Mouse (Mus musculus): ENCODE data around the gene 1700069L16Rik.

1700069L16Rik gene

GRCm38 (mm10) chr5:113683246-113683645 lies 41.3 kb downstream of the 1700069L16Rik start:
- DNase-seq, result no peak

DNA sequence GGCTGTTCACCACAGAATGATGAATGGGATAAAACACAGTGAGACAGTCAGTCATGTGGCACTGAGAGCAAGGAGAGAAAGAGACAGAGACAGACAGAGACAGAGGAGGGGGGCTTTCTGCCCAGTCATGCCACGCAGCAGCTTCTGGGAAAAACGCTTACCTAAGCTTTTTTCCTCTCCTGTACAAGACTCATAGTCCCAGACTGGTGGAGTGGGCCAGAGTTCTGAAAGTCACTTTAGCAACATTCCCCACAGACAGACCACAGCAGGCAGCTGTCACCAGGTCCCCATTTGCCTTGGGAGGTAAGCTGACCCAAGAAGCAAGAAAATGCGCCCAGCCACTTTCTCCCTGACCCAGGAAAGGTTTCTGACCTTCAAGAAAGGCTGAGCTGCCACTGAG lies 42.1 kb downstream of the 1700069L16Rik start:
- DNase-seq, result no peak

- no peak for DNase-seq
These were observed 43.4 kb downstream of the 1700069L16Rik start for GRCm38 (mm10) chr5:113681219-113681618.

GRCm38 (mm10) chr5:113679509-113679908 lies 45.1 kb downstream of the 1700069L16Rik start:
- no peak for DNase-seq

GRCm38 (mm10) chr5:113678743-113679452 lies 45.7 kb downstream of the 1700069L16Rik start:
- no peak for DNase-seq

GRCm38 (mm10) chr5:113677541-113677940 lies 47.0 kb downstream of the 1700069L16Rik start:
- no peak for DNase-seq

DNA sequence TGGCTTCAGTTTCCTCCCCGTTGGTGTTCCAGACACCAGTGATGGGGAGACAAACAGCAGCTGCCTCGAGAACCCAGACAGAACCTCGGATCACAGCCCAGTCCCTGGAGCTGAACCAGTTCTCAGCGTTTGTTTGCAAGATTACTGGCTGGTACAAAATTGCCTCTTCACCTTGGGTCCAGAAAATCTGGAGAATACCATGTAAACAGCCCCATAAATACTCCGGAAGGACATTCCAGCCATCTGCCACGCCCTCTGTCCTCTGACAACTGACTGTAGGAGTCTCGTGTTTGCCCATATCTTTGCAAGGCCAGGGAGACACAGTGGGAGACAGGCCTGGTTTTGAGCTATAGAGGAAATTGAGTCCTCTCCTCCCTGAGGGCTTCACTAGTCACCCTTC lies 49.7 kb downstream of the 1700069L16Rik start:
- no peak for DNase-seq

DNA sequence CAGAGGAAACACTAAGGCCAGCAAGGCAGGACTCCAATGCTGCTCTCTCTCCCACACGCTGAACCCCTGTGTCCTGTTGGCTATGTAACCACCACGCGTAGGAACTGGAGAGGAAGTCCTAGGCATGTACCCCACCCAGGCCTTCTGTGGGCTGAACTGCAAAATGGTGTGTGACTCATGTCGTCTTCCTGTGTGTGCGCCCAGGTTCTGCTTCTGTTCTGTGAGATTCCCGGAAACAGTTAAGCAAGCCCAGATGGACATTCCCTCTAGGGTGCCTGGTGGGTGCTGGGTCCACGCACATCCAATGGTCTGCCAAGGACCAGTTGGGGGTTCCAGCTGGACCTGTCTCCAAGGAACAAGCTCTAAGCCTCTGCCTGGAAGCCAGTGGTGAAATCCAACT lies 52.1 kb downstream of the 1700069L16Rik start:
- DNase-seq, result peak; percentile 31

DNA sequence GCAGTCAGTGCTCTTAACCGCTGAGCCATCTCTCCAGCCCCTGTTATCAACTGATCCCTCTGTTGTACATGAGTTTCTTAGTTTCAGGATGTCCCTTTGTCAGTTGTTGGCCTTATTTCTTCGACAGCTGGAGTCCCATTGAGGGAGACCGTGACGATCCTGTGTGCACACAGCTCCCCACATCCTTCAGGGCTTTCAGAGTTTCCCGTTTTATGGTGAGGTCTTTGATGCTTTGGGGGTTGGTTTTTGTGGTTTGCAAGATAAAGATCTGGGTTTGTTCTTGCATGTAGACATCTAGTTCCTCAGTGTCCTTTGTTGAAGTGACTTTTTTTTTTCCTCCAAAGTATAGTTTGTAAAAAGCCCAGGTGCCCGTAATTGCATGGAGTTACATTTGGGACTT lies 54.0 kb downstream of the 1700069L16Rik start:
- no peak for DNase-seq

GRCm38 (mm10) chr5:113670110-113670509 lies 54.5 kb downstream of the 1700069L16Rik start:
- DNase-seq, result no peak

DNA sequence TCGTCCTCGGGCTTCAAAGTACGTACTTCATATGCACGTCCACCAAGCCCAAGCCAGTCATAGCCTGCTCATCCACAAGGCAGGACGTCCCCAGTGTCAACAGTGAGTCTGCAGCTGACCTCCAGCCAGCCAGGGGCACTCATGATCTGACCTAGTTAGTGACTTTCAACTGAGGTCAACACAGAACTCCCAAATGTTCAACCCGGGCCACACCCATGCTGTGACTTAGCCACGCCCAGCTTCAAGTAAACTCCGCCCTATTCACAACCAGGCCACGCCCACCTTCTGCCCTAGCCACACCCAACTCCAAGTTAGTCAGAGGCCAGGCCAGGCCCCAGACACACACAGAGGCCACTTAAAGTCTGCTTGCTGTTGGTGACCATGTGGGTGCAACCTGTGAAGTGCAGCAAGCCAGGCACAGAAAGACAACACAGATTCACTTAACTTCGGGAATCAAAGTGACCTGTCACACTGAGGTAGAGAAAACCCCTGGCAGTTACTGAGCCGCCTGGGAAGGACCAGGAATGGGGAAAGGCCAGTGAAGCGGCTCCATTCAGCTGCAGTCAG lies 59.9 kb downstream of the 1700069L16Rik start:
- DNase-seq, result no peak

DNA sequence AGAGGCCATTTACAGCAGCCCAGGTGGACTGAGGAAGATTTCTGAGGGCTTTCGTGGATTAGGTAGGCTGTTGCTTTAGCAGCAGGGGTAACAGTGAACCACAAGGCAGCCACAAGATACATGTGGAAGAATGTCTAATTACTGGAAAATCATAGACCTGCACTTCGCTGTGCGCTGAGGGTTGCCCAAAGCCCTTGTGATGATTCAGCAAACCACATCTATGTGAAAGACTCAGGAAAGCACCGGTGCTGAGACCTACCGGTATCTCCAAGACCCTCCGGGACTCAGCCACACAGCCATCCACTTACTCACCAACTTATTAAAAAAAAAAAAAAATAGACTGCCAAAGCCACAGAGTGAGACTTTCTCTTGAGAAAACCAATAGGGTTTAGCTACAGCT lies 60.4 kb downstream of the 1700069L16Rik start:
- DNase-seq, result no peak

DNA sequence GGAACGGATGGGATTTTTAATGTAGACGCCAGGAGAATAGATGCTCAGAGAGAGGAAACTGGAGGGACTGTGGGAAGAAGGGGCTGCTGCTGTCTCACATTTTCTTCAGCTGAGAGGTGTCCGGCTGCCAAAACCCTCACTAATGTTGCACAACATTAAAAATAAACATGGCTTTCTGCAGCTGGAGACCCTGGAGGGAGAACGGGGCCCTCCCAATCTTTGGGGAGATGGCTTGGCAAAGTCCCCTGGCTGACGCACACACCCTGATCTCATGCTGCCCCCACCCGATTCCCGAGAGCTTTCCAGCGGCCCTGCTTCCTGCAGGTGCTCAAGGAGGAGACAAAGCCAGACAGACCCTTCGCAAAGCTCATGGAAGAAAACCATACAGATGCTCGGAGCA lies 63.7 kb downstream of the 1700069L16Rik start:
- DNase-seq, result no peak

DNA sequence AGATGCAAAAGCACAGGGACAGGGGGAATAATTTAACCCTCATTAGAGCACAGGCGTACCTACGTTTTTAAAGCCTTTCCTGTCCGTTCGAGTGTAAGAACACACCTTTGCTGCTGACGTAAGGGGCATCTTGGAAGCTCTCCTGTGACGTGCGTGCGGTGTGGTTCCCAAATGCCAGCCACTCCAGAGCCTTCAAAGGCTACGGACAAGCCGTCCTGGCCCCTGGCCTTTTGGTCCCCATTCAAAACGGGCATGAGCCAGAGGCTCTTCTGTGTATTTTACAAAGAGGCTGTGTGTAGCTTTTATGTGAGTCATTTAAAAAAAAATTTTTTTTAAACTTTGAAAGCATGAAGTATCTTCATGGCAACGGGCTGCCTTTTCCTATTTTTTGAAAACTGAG lies 69.8 kb downstream of the 1700069L16Rik start:
- DNase-seq, result no peak

GRCm38 (mm10) chr5:113654206-113654605 lies 70.4 kb downstream of the 1700069L16Rik start:
- no peak for DNase-seq

DNA sequence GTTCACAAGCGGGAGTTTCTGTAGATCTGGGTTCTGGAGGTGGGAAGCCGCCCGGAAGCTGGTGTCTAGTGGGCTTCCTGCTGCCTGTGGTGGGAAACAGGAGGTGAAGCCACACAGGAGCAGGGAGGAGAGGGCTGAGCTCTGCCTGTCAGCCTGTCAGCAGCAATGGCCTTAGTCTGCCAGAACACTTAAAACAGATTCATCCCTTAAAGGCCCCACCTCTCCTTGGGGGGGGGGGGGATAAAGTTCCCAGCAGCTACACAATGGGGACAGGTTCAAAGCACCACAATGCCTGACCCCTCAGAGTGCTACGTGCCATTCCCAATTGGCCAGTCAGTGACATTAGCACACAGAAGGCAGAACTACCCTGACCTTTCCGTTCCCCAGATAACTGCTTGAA lies 72.4 kb downstream of the 1700069L16Rik start:
- DNase-seq, result no peak

- DNase-seq, result peak; percentile 78
These were observed 74.3 kb downstream of the 1700069L16Rik start, which contains the start of gene Cmklr1 for GRCm38 (mm10) chr5:113650035-113650865. Gene Cmklr1 (minus strand): TSS chr5:113650426.

DNA sequence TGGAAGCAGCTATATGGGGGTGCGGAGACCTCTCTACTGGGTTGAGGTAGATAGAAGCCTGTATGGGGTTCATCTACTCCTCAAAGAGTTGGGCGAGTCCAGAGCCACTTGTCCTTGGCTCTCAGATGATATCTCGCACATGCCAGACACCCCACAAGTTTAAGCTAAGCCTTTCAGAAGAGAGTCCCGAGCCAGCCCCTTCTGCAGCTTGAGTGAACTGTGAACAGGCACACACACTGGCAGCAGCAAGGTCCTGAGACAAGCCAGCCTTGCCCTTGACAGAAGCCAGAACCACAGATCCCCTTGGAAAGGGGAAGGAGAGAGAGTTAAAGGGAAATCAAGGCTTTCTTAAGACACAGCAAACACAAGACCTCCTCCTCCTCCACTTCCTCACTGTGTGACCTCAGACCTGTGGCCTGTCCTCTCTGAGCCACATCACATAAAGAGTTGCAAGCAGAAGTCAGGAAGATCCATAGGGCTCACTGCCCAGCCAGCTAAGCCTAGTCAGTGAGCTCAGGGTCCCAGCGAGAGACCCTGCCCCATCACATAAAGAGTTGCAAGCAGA lies 75.8 kb downstream of the 1700069L16Rik start:
- no peak for DNase-seq

GRCm38 (mm10) chr5:113647141-113647540 lies 77.4 kb downstream of the 1700069L16Rik start:
- no peak for DNase-seq

GRCm38 (mm10) chr5:113644520-113644919 lies 80.1 kb downstream of the 1700069L16Rik start:
- no peak for DNase-seq

DNA sequence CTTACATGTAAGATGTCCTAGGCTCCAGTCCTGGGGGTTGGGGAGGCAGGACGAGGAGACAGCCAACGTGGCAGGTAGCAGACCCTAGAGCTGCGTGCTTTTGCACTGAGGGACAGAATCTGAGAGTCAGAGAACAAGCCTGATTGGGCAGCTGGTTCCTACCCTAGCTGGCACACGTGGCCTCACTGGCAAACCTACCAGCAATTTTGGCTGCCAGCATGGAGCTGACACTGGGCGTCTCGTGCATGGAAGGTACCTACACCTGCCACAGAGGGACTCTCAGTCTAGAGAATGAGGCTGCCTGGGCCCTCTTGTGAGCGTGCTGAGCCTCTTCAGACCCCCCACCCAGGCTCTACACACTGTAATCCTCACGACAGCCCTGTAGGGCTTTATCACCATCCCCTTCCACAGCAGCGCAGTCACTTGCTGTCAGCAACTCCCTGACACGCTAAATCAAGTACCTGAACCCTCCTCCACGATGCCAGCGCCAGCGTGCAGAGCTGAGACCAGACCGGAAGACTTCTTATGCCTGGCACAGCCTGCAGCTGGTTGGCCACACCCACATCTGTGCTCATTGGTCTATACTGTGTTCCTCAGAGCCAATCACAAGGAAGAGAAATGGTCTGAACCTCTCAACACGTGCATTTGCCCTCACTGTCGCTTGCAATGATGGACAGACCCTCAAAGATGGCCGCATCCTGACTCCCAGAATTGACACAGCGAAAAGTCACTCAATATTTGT lies 81.3 kb downstream of the 1700069L16Rik start:
- DNase-seq, result no peak

All from kidney, postnatal 10 days (tissue).